In genomic region chr2:148642610-148643370, GRCm38 (mm10) we compare ENCODE assay signal across 10 mouse cellular contexts.
"Had no signal": no experiment of that assay in that cellular context is flagged by ENCODE, and none has a peak within 500 bp of the region (broad histone marks: within the 10 kb centered on the region; RNA-seq: fewer than 3 reads in every experiment).

No protein-coding gene starts in this region.

- H3K36me3 ChIP-seq: limb, embryonic 12.5 days; liver, embryonic 13.5 days; midbrain, embryonic 13.5 days; stomach, embryonic 15.5 days had no signal

- ATAC-seq: liver, postnatal 0 days; midbrain, embryonic 13.5 days had no signal

- H3K4me2 ChIP-seq: limb, embryonic 12.5 days; liver, embryonic 13.5 days; midbrain, embryonic 13.5 days; stomach, embryonic 15.5 days had no signal

- H3K4me3 ChIP-seq: limb, embryonic 12.5 days; liver, embryonic 13.5 days; midbrain, embryonic 13.5 days; stomach, embryonic 15.5 days had no signal

- H3K27ac ChIP-seq: limb, embryonic 12.5 days; liver, embryonic 13.5 days; midbrain, embryonic 13.5 days; stomach, embryonic 15.5 days had no signal

- H3K9me3 ChIP-seq: limb, embryonic 12.5 days; liver, embryonic 13.5 days; midbrain, embryonic 13.5 days; stomach, embryonic 15.5 days had no signal

- DNase-seq: kidney, postnatal 25 days; layer of hippocampus, adult 9-11 months; liver; liver, embryonic 13.5 days; liver, postnatal 0 days; right cerebral cortex, postnatal 14 days; thymus, postnatal 4 days had no signal

- H3K4me1 ChIP-seq: limb, embryonic 12.5 days; liver, embryonic 13.5 days; midbrain, embryonic 13.5 days; stomach, embryonic 15.5 days had no signal

- H3K9ac ChIP-seq: limb, embryonic 12.5 days; liver, embryonic 13.5 days; liver, postnatal 0 days; midbrain, embryonic 13.5 days; stomach, embryonic 15.5 days had no signal

- H3K27me3 ChIP-seq: limb, embryonic 12.5 days; liver, embryonic 13.5 days; midbrain, embryonic 13.5 days; stomach, embryonic 15.5 days had no signal
